Mouse (Mus musculus): Measurements from ENCODE around the gene Ccdc181. TPM values are rescaled to one million over a fixed set of nuclear protein-coding genes. Genes with fewer than 3 reads are reported as not detected.

The Ccdc181 gene
- polyA plus RNA-seq (2015; fragmentation: Nextera tagmentation; extraction: Ambion mirVana): 9.3 and 13.1 TPM in 2 replicates

GRCm38 (mm10) chr1:164275455-164275954, at the start of gene Ccdc181:
Ccdc181 (plus strand) TSS chr1:164275585.

GRCm38 (mm10) chr1:164248465-164249331, 26.7 kb upstream of the Ccdc181 start, which contains the start of gene Slc19a2:
Slc19a2 (plus strand) TSS chr1:164249046.

GRCm38 (mm10) chr1:164303821-164304220, 28.4 kb downstream of the Ccdc181 start, which contains the start of gene Nme7:
Nme7 (plus strand) TSS chr1:164304121.

GRCm38 (mm10) chr1:164307124-164307751, 31.9 kb downstream of the Ccdc181 start, which contains the start of gene Blzf1:
Blzf1 (minus strand) TSS chr1:164307489.

Other genes with a start within 250 kb of the Ccdc181 start
- gene Sele, start 227.4 kb upstream of the Ccdc181 start, polyA plus RNA-seq (2015; fragmentation: Nextera tagmentation; extraction: Ambion mirVana): 0.06 and 0.09 TPM in 2 replicates
- gene Sell, start 213.6 kb upstream of the Ccdc181 start, polyA plus RNA-seq (2015; fragmentation: Nextera tagmentation; extraction: Ambion mirVana): 1.6 and 2.5 TPM in 2 replicates
- gene Selp, start 160.3 kb upstream of the Ccdc181 start, polyA plus RNA-seq (2015; fragmentation: Nextera tagmentation; extraction: Ambion mirVana): 0.17 and 0.28 TPM in 2 replicates
- 1.1 TPM in 2 replicates for gene F5, start 123.7 kb upstream of the Ccdc181 start, polyA plus RNA-seq (2015; fragmentation: Nextera tagmentation; extraction: Ambion mirVana)
- gene Slc19a2, start 26.5 kb upstream of the Ccdc181 start, polyA plus RNA-seq (2015; fragmentation: Nextera tagmentation; extraction: Ambion mirVana): 7.2 and 12.7 TPM in 2 replicates
- 29.2 and 32.9 TPM in 2 replicates for gene Nme7, start 28.5 kb downstream of the Ccdc181 start, polyA plus RNA-seq (2015; fragmentation: Nextera tagmentation; extraction: Ambion mirVana)
- 21.5 and 31.2 TPM in 2 replicates for gene Blzf1, start 31.9 kb downstream of the Ccdc181 start, polyA plus RNA-seq (2015; fragmentation: Nextera tagmentation; extraction: Ambion mirVana)
- 91.3 and 108 TPM in 2 replicates for gene Atp1b1, start 182.8 kb downstream of the Ccdc181 start, polyA plus RNA-seq (2015; fragmentation: Nextera tagmentation; extraction: Ambion mirVana)